Mouse (Mus musculus) urinary bladder, postnatal 10 days (tissue): ENCODE results near the gene Igsf11.

ENCODE experiments used
- DNase-seq: peaks from one replicate; pipeline ENCODE4 v3.0.0; 2022; ENCODE audit warnings: low spot score

The Igsf11 gene

GRCm38 (mm10) chr16:38892371-38892770 lies at the start of gene Igsf11:
Gene Igsf11 (plus strand): TSS chr16:38892671.
- no peak for DNase-seq

GRCm38 (mm10) chr16:38858120-38858749 lies 34.2 kb upstream of the Igsf11 start:
- no peak for DNase-seq

DNA sequence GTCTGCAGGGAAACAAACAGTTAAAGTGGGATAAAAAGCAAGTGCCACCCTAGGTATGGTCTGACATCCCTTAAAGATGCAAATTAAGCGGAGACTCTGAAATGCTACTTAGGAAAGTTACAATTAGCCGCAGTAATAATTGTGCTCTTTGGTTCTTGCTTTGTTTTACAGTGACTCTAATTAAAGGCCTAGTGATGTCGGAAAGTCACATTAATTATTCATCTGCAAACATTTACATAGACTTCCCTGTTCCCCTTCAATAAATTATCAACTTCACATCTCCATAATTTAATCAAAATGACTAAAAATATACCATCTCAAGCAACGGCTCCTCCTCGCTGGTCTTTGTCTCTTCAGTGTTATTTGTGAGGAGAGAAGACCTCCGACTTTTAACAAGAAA lies 31.9 kb upstream of the Igsf11 start:
- DNase-seq: no peak

DNA sequence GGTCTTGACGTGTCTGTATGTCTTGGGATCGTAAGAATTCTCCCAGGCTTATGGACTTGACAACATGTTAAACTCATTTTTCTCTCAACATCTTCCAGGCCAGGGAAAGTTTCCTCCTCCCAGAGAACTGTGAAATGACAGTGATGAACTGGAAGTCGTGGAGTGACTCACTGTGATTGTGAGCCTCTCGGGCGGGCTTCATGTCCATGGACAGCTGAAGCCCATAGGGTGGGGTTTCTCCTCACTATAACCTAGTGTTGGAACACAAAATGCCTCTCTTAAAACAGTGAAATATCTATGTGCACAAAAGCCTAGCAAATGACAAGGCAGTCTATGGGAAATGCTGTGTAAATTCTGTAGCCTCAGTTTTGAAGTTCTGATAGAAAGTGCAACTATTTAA lies 28.1 kb upstream of the Igsf11 start:
- DNase-seq: no peak

DNA sequence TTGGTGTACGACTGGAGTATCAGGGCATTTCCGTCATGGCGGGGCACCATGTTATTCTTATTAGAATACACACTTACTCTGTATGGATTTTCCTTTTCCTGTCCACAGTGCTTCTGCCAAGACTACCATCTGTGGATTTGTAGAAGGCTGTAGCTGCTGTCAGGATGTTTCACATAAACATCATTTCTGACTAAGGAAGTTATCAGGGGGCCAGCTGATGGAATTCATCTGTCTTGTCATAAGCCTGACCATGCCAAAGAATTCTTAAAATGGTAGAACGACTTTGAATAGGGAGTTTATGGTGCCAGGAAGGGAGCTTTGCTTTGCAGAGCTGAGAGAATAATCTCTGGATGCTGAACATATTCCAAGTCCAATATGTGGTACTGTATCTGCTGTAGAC lies 19.2 kb upstream of the Igsf11 start:
- DNase-seq: no peak

- no peak for DNase-seq
Observed at GRCm38 (mm10) chr16:38874481-38874880, 18.0 kb upstream of the Igsf11 start.

- no peak for DNase-seq
Observed at GRCm38 (mm10) chr16:38898816-38899425, 6.5 kb downstream of the Igsf11 start.

GRCm38 (mm10) chr16:38900024-38900423 lies 7.6 kb downstream of the Igsf11 start:
- no peak for DNase-seq

DNA sequence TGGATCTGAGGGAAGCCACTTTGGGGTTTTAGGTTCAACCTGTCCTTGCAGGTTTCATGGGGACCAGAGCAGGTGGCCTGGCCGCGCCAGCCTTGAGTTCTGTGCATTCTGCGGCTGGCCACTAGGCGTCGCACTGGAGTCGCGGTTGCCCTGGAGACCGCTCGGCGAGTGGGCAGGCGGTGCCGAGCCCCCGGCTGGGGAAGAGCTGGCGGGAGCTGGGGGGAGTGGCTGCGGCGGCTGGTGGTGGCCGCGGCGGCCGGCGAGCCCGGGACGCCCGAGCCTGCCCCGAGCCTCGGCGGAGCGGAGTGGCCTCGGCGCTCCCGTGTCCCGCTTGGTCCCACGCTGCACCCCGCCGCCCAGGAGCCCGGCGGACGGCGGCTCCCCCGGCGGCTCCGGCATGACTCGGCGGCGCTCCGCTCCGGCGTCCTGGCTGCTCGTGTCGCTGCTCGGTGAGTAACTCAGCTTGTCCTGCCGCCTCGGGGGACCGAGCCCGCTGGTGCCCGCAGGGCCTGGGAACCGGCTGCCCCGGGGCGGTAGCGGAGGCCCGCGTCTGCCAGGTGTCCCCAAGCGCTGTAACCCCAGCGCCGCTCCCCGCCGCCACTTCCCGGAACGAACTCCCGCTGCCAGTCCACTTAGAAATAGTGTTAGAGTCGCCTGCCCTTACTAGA lies 9.8 kb downstream of the Igsf11 start:
- peak; percentile 68 for DNase-seq

DNA sequence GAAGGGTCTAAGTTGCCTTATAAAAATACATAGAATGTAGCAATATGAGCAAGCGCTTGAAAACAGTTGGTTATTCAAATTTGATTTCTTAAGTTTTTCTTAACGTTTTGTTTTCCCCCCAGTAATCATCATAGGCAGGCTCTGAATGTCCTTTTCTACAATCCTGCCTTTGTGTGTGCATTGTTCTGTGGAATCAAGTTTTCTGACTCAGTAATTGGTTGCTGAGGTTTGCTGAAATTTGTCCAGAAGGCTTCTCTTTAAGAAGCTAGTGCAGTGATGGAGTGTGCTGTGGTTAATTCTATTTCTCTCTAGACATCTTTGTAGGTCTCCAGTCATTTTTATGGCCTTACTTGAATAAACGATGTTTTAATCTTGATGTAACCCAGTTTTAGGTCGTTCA lies 10.5 kb downstream of the Igsf11 start:
- DNase-seq: no peak

DNA sequence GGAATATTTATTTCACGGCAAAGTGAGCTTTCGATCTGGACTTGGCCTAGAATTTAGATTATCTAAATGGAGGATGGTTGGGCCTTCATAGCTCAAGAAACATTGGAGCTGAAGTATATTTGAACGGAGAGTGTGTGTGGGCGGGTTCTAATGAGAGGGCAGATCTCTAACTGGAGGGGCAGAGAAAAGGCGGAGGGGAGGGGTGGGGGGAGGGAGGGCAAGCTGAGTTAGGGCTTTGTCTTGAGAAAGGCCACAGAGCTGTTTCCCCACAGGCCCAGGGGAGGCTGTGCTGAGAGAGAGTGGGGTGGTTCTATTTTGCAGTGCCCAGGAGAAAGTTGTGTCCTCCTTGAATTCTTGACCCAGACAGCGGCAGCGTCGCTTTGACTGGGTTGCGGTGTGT lies 11.7 kb downstream of the Igsf11 start:
- no peak for DNase-seq

DNA sequence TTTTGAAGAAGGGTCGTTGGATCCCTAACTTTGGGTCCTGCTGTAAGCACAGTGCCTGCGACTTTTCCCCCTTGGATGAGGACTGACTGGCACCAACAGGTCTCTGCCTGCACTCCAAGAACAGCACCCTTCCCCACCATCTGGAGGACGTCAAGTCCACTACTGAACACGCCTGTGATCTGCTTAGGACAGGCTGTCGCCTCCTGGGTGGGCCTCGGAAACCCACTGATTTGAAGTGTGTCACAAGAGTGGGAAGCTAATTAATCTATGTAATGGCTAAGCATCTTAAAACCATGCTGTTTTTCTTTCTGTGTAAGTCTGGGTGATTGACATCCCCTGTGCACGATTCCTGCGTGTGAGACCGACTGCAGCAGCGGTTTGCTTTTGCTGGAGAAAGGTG lies 13.4 kb downstream of the Igsf11 start:
- DNase-seq: no peak

GRCm38 (mm10) chr16:38908304-38908703 lies 15.8 kb downstream of the Igsf11 start:
- DNase-seq: no peak

GRCm38 (mm10) chr16:38909506-38909905 lies 17.0 kb downstream of the Igsf11 start:
- no peak for DNase-seq

GRCm38 (mm10) chr16:38910088-38910487 lies 17.6 kb downstream of the Igsf11 start:
- no peak for DNase-seq

- DNase-seq: no peak
Observed at GRCm38 (mm10) chr16:38915451-38915850, 23.0 kb downstream of the Igsf11 start.

DNA sequence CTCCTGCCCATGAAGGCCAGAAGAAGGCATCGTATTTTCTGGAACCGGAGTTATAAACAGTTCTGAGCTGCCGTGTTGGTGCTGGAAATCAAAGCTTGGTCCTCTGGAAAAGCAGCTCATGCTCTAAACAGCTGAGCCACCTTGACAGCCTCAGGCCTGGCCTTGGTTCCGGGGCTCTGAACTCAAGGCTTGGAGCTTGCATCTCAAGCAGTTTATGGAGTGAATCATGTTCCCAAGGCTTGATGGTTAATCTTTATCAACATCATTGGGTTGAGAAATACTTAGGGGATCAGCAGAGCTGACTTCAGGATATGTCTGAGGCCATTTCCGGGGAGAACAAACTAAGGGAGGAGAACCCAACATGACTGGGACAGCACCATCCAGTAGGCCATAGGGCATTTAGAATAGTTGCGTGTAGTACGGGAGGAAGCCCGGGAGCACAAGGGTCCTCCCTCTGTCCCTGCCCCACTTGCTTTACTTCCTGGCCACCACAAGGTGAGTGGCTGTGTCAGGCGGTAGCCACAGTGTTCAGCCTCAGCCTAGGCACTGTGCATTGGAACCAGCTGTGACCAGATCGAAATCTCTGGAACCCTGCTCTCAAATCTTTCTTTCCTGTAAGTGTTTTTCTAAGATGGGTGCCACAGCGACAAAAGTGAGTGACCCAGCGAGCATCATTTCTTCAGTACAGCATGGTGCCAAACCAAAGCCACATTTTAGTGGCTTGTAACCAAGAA lies 23.7 kb downstream of the Igsf11 start:
- no peak for DNase-seq

GRCm38 (mm10) chr16:38916885-38917284 lies 24.4 kb downstream of the Igsf11 start:
- DNase-seq: no peak

GRCm38 (mm10) chr16:38918121-38918520 lies 25.6 kb downstream of the Igsf11 start:
- no peak for DNase-seq

GRCm38 (mm10) chr16:38920488-38920887 lies 28.0 kb downstream of the Igsf11 start:
- no peak for DNase-seq

- no peak for DNase-seq
Observed at GRCm38 (mm10) chr16:38924940-38925339, 32.5 kb downstream of the Igsf11 start.

DNA sequence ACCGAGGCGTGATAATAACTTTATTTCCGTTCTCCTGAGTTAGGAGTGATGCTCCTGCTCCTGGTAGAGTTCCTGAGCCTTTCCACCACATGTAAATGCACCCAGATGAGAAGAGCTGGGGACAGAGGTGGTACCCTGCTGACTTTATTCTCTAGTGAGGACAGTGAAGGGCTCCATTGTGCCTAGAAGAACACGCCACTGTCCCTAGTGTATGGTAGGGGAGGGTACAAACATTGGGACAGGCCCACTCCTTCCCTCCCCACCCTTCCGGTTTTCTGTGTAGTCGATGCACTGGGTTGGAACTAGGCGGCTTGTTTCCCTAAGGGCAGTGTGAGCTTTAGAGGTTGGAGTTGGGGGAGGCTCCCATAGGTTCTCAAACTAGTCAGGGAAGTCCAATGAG lies 36.3 kb downstream of the Igsf11 start:
- no peak for DNase-seq

GRCm38 (mm10) chr16:38931519-38931918 lies 39.0 kb downstream of the Igsf11 start:
- no peak for DNase-seq
